Mouse (Mus musculus): Measurements from ENCODE around the gene Gle1. TPM values are rescaled to one million over a fixed set of nuclear protein-coding genes. Genes with fewer than 3 reads are reported as not detected.

Gene Gle1
- polyA plus RNA-seq, 1 experiment from 2014 or later, result 61.5 TPM

GRCm38 (mm10) chr2:29940826-29941225 lies 5.6 kb downstream of the Gle1 start:
- no peak overlapping the region for H3K9ac ChIP-seq (replicated peaks; ENCODE audit: low read length)
- WGBS, result 95% methylated on average over 7 of the region's 7 CpGs
- no peak for ATAC-seq (ENCODE audit: low FRiP score, low TSS enrichment)
- DNase-seq, result no peak
- H3K9me3 ChIP-seq (ENCODE audit: control insufficient read depth, low read length), result no peaks in the 10 kb centered on the region
- no peak overlapping the region for H3K27ac ChIP-seq (replicated peaks; ENCODE audit: low read depth, low read length)
- no peaks in the 10 kb centered on the region for H3K27me3 ChIP-seq (ENCODE audit: control insufficient read depth, insufficient read depth, low read length)
- no peak overlapping the region for H3K4me3 ChIP-seq (replicated peaks; ENCODE audit: low read depth, low read length)
- no peak overlapping the region for H3K4me2 ChIP-seq (ENCODE audit: low read length)
- H3K4me1 ChIP-seq (ENCODE audit: control insufficient read depth, insufficient read depth, low read length), result peaks cover 4% of the 10 kb centered on the region
- peaks cover 84% of the 10 kb centered on the region for H3K36me3 ChIP-seq (ENCODE audit: control insufficient read depth, insufficient read depth, low read length)

GRCm38 (mm10) chr2:29944723-29945122 lies 9.5 kb downstream of the Gle1 start:
- DNase-seq, result no peak
- H3K9me3 ChIP-seq (ENCODE audit: control insufficient read depth, low read length), result no peaks in the 10 kb centered on the region
- no peaks in the 10 kb centered on the region for H3K4me1 ChIP-seq (ENCODE audit: control insufficient read depth, insufficient read depth, low read length)
- no peak overlapping the region for H3K4me2 ChIP-seq (ENCODE audit: low read length)
- 88% methylated on average over 1 of the region's 1 CpGs for WGBS
- no peak overlapping the region for H3K4me3 ChIP-seq (replicated peaks; ENCODE audit: low read depth, low read length)
- H3K36me3 ChIP-seq (ENCODE audit: control insufficient read depth, insufficient read depth, low read length), result peaks cover 96% of the 10 kb centered on the region
- H3K9ac ChIP-seq (replicated peaks; ENCODE audit: low read length), result no peak overlapping the region
- no peak overlapping the region for H3K27ac ChIP-seq (replicated peaks; ENCODE audit: low read depth, low read length)
- H3K27me3 ChIP-seq (ENCODE audit: control insufficient read depth, insufficient read depth, low read length), result no peaks in the 10 kb centered on the region
- ATAC-seq (ENCODE audit: low FRiP score, low TSS enrichment), result no peak

GRCm38 (mm10) chr2:29948896-29949295 lies 13.7 kb downstream of the Gle1 start:
- Histone ChIP-seq H3K4me1 (ENCODE audit: control insufficient read depth, insufficient read depth, low read length) (no peaks in the 10 kb centered on the region), H3K27me3 (ENCODE audit: control insufficient read depth, insufficient read depth, low read length) (no peaks in the 10 kb centered on the region), H3K4me2 (ENCODE audit: low read length) (no peak overlapping the region), H3K36me3 (ENCODE audit: control insufficient read depth, insufficient read depth, low read length) (peaks cover 93% of the 10 kb centered on the region), H3K4me3 (replicated peaks; ENCODE audit: low read depth, low read length) (no peak overlapping the region), H3K9ac (replicated peaks; ENCODE audit: low read length) (no peak overlapping the region), H3K9me3 (ENCODE audit: control insufficient read depth, low read length) (no peaks in the 10 kb centered on the region), H3K27ac (replicated peaks; ENCODE audit: low read depth, low read length) (no peak overlapping the region)
- WGBS, result 97% methylated on average over 5 of the region's 5 CpGs
- no peak for DNase-seq
- ATAC-seq (ENCODE audit: low FRiP score, low TSS enrichment), result no peak

- peaks cover 7% of the 10 kb centered on the region; the same call in 1 of the 2 replicates for H3K4me1 ChIP-seq (ENCODE audit: control insufficient read depth, insufficient read depth, low read length)
- no peaks in the 10 kb centered on the region for H3K27me3 ChIP-seq (ENCODE audit: control insufficient read depth, insufficient read depth, low read length)
- no peak for ATAC-seq (ENCODE audit: low FRiP score, low TSS enrichment)
- H3K4me3 ChIP-seq (replicated peaks; ENCODE audit: low read depth, low read length), result no peak overlapping the region
- no peaks in the 10 kb centered on the region for H3K9me3 ChIP-seq (ENCODE audit: control insufficient read depth, low read length)
- H3K9ac ChIP-seq (replicated peaks; ENCODE audit: low read length), result no peak overlapping the region
- H3K4me2 ChIP-seq (ENCODE audit: low read length), result no peak overlapping the region
- WGBS, result 99% methylated on average over 7 of the region's 7 CpGs
- no peak for DNase-seq
- H3K36me3 ChIP-seq (ENCODE audit: control insufficient read depth, insufficient read depth, low read length), result peaks cover 38% of the 10 kb centered on the region
- no peak overlapping the region for H3K27ac ChIP-seq (replicated peaks; ENCODE audit: low read depth, low read length)
These were observed 26.0 kb downstream of the Gle1 start for GRCm38 (mm10) chr2:29961246-29961645.

- Histone ChIP-seq H3K9ac (replicated peaks; ENCODE audit: low read length) (peak overlapping the region; percentile 97), H3K9me3 (ENCODE audit: control insufficient read depth, low read length) (no peaks in the 10 kb centered on the region), H3K27me3 (ENCODE audit: control insufficient read depth, insufficient read depth, low read length) (no peaks in the 10 kb centered on the region), H3K4me2 (ENCODE audit: low read length) (peak overlapping the region; percentile 61), H3K4me3 (replicated peaks; ENCODE audit: low read depth, low read length) (peak overlapping the region; percentile 95), H3K27ac (replicated peaks; ENCODE audit: low read depth, low read length) (peak overlapping the region; percentile 95), H3K36me3 (ENCODE audit: control insufficient read depth, insufficient read depth, low read length) (peaks cover 23% of the 10 kb centered on the region), H3K4me1 (ENCODE audit: control insufficient read depth, insufficient read depth, low read length) (peaks cover 36% of the 10 kb centered on the region)
- ATAC-seq (ENCODE audit: low FRiP score, low TSS enrichment), result no peak
- 18% methylated on average over 10 of the region's 10 CpGs for WGBS
- DNase-seq, result peak; percentile 78
These were observed 29.4 kb downstream of the Gle1 start for GRCm38 (mm10) chr2:29964354-29965249.

GRCm38 (mm10) chr2:29965250-29965843 lies 30.1 kb downstream of the Gle1 start, which contains the start of gene Sptan1:
Gene Sptan1, plus strand, starts transcription at chr2:29965560.
- DNase-seq (peak; percentile 98), ATAC-seq (ENCODE audit: low FRiP score, low TSS enrichment) (peak; percentile 98)
- peaks cover 25% of the 10 kb centered on the region for H3K36me3 ChIP-seq (ENCODE audit: control insufficient read depth, insufficient read depth, low read length)
- H3K4me2 ChIP-seq (ENCODE audit: low read length), result peak within 1 kb of the TSS; percentile 71
- no peaks in the 10 kb centered on the region for H3K9me3 ChIP-seq (ENCODE audit: control insufficient read depth, low read length)
- H3K4me3 ChIP-seq (replicated peaks; ENCODE audit: low read depth, low read length), result peak within 1 kb of the TSS; percentile 95
- H3K27ac ChIP-seq (replicated peaks; ENCODE audit: low read depth, low read length), result peak within 1 kb of the TSS; percentile 95
- peaks cover 40% of the 10 kb centered on the region for H3K4me1 ChIP-seq (ENCODE audit: control insufficient read depth, insufficient read depth, low read length)
- WGBS, result under 1% methylated on average over 81 of the region's 82 CpGs
- no peaks in the 10 kb centered on the region for H3K27me3 ChIP-seq (ENCODE audit: control insufficient read depth, insufficient read depth, low read length)
- H3K9ac ChIP-seq (replicated peaks; ENCODE audit: low read length), result peak within 1 kb of the TSS; percentile 97

- Histone ChIP-seq H3K27ac (replicated peaks; ENCODE audit: low read depth, low read length) (peak overlapping the region; percentile 95), H3K9ac (replicated peaks; ENCODE audit: low read length) (peak overlapping the region; percentile 97), H3K36me3 (ENCODE audit: control insufficient read depth, insufficient read depth, low read length) (peaks cover 28% of the 10 kb centered on the region), H3K4me3 (replicated peaks; ENCODE audit: low read depth, low read length) (peak overlapping the region; percentile 95), H3K4me1 (ENCODE audit: control insufficient read depth, insufficient read depth, low read length) (peaks cover 42% of the 10 kb centered on the region), H3K4me2 (ENCODE audit: low read length) (peak overlapping the region; percentile 71), H3K9me3 (ENCODE audit: control insufficient read depth, low read length) (no peaks in the 10 kb centered on the region), H3K27me3 (ENCODE audit: control insufficient read depth, insufficient read depth, low read length) (no peaks in the 10 kb centered on the region)
- WGBS, result 2% methylated on average over 36 of the region's 41 CpGs
- DNase-seq (peak; percentile 77), ATAC-seq (ENCODE audit: low FRiP score, low TSS enrichment) (peak; percentile 22; the same call in 1 of the 2 replicates)
These were observed 30.7 kb downstream of the Gle1 start for GRCm38 (mm10) chr2:29965906-29966305.

- 64% methylated on average over 2 of the region's 2 CpGs for WGBS
- Histone ChIP-seq H3K36me3 (ENCODE audit: control insufficient read depth, insufficient read depth, low read length) (peaks cover 28% of the 10 kb centered on the region), H3K9ac (replicated peaks; ENCODE audit: low read length) (peak overlapping the region; percentile 97; the same call in 1 of the 2 replicates), H3K27me3 (ENCODE audit: control insufficient read depth, insufficient read depth, low read length) (no peaks in the 10 kb centered on the region), H3K9me3 (ENCODE audit: control insufficient read depth, low read length) (no peaks in the 10 kb centered on the region), H3K4me2 (ENCODE audit: low read length) (peak overlapping the region; percentile 71), H3K27ac (replicated peaks; ENCODE audit: low read depth, low read length) (no peak overlapping the region), H3K4me3 (replicated peaks; ENCODE audit: low read depth, low read length) (peak overlapping the region; percentile 95), H3K4me1 (ENCODE audit: control insufficient read depth, insufficient read depth, low read length) (peaks cover 44% of the 10 kb centered on the region)
- ATAC-seq (ENCODE audit: low FRiP score, low TSS enrichment) (no peak), DNase-seq (peak; percentile 33)
These were observed 31.6 kb downstream of the Gle1 start for GRCm38 (mm10) chr2:29966826-29967225.
